Mouse (Mus musculus): Measurements from ENCODE around the gene Nectin1.

The Nectin1 gene

DNA sequence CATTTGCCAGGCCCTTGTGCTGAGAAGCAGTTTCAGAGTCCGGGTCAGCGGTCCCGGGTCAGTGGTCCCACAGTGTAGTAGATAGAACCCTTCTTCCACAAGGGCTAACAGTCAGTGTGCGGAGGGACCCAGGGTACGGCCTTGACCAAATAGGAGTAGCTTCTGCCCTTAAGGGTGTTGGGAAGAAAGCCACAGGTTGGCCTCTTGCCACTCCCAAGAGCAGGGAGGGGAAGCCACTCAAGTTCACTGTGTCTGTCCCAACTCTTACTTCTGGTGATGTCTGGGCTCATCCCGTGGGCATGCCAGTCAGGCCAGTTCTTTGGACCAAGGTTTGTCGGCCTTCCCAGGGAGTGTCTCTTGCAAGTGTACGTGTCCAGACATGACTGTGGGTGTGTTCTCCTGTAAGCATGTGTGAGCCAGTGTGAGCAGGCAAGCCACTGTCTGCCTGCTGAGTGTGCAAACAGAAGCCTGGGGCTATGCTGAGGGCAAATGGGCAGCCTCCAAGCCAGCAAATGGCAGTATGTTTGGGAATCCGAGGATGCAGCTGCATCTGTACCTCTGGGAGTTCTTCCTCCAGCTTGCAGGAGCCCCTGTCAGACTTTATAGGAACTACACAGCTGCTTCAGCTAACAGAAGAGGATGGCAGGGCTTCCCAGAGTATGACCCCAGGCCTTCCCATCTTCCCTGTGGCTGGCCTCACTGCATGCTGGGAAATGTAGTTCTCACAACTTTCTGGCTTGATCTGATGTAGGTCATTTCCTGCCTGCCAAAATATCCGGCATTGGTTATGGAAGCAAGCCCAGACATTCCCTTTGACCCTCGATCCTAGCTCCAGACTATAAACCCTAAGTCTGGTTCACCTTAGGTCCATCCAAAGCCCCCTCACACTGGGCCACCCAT, 53.3 kb downstream of the Nectin1 start:
- in situ Hi-C loops (cut with MboI; ENCODE audit: low sequenced_read_pairs), result loop anchor here (5.0 kb wide), 1 partner anchor 55 kb away; the partner anchor contains the start of gene Nectin1

DNA sequence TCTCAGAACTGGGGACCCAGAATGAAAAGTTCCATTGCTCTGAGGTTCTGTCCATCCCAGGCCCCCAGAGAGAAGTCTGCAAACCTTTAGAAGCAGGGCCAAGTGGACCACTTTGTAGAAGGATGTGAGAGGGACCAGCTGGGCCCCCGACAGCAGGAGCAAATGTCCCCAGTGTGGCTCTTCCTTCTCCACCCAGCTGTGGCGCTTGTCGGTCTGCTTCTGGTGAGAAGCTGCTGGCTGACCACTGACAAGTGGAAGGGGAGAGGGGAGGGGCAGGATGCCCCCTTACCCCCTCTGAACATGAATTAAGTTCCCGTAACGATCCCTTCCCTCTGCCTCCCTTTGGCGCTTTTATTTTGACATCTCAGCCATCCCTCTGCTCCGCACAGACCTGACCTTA, 54.0 kb downstream of the Nectin1 start:
- in situ Hi-C loops (cut with MboI; ENCODE audit: low sequenced_read_pairs), result loop anchor here (5.0 kb wide), 1 partner anchor 55 kb away; the partner anchor contains the start of gene Nectin1

DNA sequence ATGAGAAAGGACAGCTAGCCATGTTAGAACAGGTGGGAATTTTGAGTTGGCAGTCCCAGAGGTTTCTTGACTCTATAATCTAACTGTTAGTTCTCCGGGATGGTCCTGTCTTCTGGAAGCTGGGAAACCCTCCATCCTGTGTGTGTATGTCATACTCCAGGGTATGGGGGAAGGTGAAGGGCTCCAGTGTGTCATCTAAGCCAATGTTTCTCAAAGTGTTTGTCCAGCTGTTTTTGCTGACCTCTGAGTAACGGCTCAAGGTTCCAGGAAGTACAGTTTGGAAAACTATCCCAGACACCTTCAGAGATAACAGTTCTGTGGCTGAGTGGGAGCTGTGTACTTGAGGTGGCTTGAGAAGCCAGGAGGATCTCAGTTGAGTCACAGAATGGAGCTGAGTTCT, 56.7 kb downstream of the Nectin1 start:
- in situ Hi-C loops (cut with MboI; ENCODE audit: low sequenced_read_pairs), result no loop called here

- in situ Hi-C loops (cut with MboI; ENCODE audit: low sequenced_read_pairs), result no loop called here
These were observed 58.1 kb downstream of the Nectin1 start for GRCm38 (mm10) chr9:43801911-43802310.

DNA sequence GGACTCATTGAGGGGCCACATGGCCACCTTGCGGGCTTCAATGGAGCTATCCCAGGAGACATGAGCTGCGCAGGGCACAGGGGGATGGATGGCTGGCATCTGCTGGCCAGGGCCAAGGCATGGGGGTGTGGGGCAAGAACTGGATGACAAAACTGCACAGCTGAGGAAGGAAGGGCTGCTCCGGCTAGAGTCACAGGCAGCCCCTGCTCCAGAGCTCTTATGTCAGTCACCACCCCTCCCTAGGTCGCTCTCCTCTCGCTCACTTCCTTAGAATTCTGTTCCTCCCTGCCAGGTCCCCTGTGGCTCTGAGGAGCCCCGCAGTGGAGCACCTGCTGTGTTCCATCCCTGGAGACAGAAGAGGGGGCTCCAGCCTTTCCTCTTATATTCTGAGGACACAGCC, 63.8 kb downstream of the Nectin1 start:
- in situ Hi-C loops (cut with MboI; ENCODE audit: low sequenced_read_pairs), result no loop called here

DNA sequence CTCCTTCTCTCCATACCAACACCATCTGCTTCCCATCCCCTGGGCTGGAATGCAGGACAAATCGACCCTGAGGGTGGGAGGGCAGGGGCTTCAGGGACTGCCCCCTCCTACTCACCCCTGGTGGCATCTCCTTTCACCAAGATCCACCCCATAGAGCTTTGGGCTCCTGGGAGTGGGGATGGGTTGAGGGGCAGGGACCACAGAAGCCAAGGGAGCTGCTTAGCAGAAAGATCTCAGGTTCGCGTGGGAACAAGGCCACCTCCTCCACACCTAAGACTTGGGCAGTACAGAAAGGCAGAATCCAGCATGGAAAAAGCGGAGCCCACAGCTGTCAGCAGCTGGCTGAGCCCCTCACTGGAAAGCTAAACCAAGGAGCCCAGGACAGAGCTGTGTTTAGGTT, 64.3 kb downstream of the Nectin1 start:
- in situ Hi-C loops (cut with MboI; ENCODE audit: low sequenced_read_pairs), result no loop called here

DNA sequence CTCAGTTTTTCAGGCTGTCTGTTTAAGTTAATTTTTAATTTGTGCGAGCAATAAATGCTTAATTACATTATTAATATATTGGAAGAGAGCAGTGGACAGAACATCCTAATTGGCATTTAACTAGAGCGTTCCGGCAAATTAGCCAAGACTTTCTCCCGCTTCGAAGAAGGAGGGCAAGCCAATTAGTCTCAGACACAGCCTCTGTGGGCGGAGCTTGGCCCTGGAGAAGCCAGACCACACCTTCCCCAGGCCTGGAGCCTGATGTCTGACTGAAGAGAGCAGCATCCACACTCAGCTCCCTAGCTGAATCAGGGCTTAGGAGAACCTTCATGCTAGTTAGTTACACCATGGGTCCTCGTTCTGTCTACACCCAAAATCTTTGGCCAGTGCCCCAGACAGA, 64.8 kb downstream of the Nectin1 start:
- in situ Hi-C loops (cut with MboI; ENCODE audit: low sequenced_read_pairs), result no loop called here

DNA sequence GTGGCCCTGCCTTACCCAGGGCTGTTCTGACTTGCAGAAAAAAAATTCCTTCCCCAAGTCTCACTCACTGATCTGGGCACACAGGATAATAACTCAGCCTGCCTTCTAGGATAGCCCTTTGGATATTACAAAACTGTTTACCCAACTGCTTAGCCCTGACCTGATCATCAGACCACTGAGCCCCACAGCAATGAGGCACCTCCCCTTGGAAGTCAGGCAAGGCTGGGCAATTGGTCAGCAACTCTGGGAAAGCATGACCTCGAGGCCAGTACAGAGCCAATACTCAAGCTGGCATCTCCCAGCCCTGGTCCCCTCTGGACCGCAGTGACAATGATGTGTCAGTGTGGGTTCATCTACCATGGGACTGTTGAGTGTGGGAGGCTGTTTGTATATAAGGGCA, 69.4 kb downstream of the Nectin1 start:
- in situ Hi-C loops (cut with MboI; ENCODE audit: low sequenced_read_pairs), result no loop called here

DNA sequence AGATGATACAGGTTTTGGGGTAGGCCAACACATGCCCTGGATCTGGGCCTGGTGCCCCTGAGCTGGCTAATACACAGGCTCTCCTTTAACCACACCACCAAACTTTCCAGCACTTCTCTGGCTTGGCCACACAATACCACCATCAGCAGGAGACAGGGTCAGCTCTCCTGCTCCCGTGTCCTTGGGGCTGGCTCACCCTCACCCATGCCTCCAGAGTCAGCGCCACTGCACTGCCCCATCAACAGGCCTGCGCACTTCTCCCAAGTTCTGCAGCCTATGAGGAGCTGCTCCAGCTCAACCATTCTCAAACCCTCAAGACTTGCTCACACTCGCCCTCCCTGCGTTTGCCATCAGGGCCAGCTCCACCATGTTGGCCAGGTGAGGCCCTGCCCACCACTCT, 78.4 kb downstream of the Nectin1 start:
- in situ Hi-C loops (cut with MboI; ENCODE audit: low sequenced_read_pairs), result no loop called here

DNA sequence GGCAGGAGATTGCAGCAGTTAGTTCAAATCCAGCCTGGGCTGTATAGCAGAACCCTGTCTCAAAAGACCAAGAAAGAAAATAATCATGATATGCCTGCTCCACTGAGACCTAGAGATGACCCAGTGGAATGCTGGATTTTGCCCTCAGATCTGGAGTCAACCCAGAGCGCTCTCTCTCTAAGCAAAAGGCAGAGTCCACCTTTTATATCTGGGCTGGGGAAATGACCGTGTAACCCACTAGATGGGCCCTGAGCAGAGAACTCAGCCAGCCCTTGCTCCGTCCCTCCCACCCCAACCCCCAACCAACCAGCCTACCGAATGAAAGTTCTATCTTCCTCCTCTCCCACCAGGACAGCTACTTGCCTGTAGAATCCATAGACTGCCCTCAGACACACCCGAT, 81.4 kb downstream of the Nectin1 start:
- in situ Hi-C loops (cut with MboI; ENCODE audit: low sequenced_read_pairs), result loop anchor here (25.0 kb wide), 1 partner anchor 488 kb away; no protein-coding TSS in a partner anchor

DNA sequence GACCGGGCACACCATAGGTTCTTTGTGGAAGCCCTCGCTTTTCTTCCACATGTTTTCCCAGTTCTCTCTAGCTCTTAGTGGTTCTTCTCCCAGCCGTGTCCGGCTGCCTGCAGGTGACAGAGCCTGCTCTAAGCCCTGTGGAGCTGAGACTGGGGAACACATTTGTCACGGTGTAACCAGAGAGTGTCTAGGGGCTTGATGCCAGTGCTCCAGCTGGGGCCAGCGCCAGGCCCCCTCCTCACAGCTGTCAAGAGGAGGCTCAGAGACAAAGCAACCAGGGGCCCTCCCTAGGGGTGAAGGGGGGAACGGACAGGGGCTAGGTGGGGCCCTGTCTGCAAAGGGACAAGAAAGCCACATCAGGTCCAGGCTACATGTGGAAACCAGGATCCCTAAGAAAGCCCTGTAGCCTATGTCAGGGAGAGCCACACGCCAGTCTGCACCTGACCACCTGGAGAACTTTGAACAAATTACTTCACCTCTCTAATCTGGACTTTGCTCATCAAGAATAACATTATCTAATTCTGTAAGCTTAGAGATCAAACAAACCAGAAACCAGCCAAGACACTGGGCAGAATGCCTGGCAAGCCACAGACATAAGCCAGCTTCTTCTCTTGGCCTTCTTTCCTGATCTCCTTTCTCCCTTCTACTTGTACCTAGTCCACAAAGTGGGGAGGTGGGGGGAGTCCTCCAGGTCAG, 82.9 kb downstream of the Nectin1 start:
- in situ Hi-C loops (cut with MboI; ENCODE audit: low sequenced_read_pairs), result loop anchor here (25.0 kb wide), 1 partner anchor 489 kb away; no protein-coding TSS in a partner anchor

GRCm38 (mm10) chr9:43827593-43827992, 83.8 kb downstream of the Nectin1 start:
- in situ Hi-C loops (cut with MboI; ENCODE audit: low sequenced_read_pairs), result loop anchor here (25.0 kb wide), 1 partner anchor 490 kb away; no protein-coding TSS in a partner anchor

GRCm38 (mm10) chr9:43828960-43829359, 85.2 kb downstream of the Nectin1 start:
- in situ Hi-C loops (cut with MboI; ENCODE audit: low sequenced_read_pairs), result loop anchor here (25.0 kb wide), 1 partner anchor 492 kb away; no protein-coding TSS in a partner anchor

- in situ Hi-C loops (cut with MboI; ENCODE audit: low sequenced_read_pairs), result loop anchor here (25.0 kb wide), 1 partner anchor 496 kb away; no protein-coding TSS in a partner anchor
These were observed 89.4 kb downstream of the Nectin1 start for GRCm38 (mm10) chr9:43833232-43833631.

DNA sequence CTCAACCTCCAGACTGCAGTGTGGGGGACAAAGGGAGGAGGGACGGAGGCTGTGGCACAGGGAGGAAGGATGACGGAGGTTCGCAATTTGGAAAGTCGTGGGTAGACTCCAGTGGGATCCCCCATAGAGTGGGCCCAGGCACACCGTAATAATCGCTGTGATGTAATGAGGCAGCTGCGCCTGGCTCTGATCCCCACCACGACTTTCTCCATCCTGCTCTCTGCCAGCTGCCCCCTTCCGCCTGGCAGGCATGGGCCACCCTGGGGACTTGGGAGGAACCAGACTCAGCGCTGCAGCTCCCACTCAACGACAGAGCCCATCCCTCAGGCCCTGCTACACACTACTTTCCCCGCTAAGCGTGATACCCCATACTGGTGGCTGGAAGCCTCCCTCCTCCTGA, 90.5 kb downstream of the Nectin1 start:
- in situ Hi-C loops (cut with MboI; ENCODE audit: low sequenced_read_pairs), result loop anchor here (25.0 kb wide), 1 partner anchor 497 kb away; no protein-coding TSS in a partner anchor

GRCm38 (mm10) chr9:43838561-43838960, 94.8 kb downstream of the Nectin1 start:
- in situ Hi-C loops (cut with MboI; ENCODE audit: low sequenced_read_pairs), result loop anchor here (25.0 kb wide), 1 partner anchor 501 kb away; no protein-coding TSS in a partner anchor

GRCm38 (mm10) chr9:43842921-43843577, 99.3 kb downstream of the Nectin1 start:
- in situ Hi-C loops (cut with MboI; ENCODE audit: low sequenced_read_pairs), result loop anchor here (25.0 kb wide), 1 partner anchor 506 kb away; no protein-coding TSS in a partner anchor

- in situ Hi-C loops (cut with MboI; ENCODE audit: low sequenced_read_pairs), result loop anchor here (25.0 kb wide), 1 partner anchor 506 kb away; no protein-coding TSS in a partner anchor
These were observed 99.9 kb downstream of the Nectin1 start for GRCm38 (mm10) chr9:43843711-43844127.

GRCm38 (mm10) chr9:43845660-43846455, 102.1 kb downstream of the Nectin1 start:
- in situ Hi-C loops (cut with MboI; ENCODE audit: low sequenced_read_pairs), result loop anchor here (25.0 kb wide), 1 partner anchor 509 kb away; no protein-coding TSS in a partner anchor

DNA sequence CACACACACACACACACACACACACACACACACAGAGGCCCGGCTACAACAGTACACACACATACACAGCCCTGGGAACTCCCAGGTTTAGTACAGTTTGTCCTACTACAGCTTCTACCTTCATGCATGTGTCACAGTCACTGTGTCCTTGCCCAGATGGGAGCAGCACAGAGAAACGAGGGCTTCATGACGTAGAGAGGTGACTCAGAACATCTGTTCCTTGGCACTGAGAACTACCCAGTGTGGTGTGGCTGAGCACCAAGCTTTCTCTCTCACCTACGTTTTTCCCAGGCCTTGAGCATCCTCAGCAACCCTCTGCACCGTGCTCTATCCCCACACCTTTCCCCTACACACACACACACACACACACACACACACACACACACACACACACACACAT, 104.1 kb downstream of the Nectin1 start:
- in situ Hi-C loops (cut with MboI; ENCODE audit: low sequenced_read_pairs), result loop anchor here (25.0 kb wide), 1 partner anchor 511 kb away; no protein-coding TSS in a partner anchor

Data from CH12F3 (cell line).